Mouse (Mus musculus): Measurements from ENCODE around the gene Brd4.

Brd4 gene

DNA sequence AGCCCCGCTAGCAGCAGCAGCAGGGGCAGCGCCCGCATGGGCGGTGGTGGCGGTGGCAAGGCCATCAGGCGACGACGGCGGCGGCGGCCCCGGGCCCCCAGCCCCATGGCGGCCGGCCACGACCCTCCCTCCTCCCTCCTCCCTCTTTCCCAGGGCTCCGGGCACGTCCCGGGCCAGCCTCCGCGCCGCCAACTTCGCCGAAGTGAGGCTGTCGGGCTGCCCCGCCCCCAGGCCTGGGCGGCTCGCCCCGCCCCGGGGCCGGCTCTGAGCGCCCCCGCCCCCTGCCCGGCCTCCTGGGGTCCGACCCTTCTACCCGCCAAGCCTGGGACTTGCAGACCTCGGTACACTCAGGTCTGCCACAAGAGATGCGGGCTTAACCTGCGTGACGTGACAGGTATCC, 117.8 kb downstream of the Brd4 start, which contains the start of gene Notch3:
Gene Notch3, minus strand, starts transcription at position 166 of the 400 bp plus-strand sequence.
- DNase-seq (ENCODE audit: low spot score) = peak; percentile 59

- DNase-seq (ENCODE audit: low spot score) = peak; percentile 46
These were observed 118.5 kb downstream of the Brd4 start for GRCm38 (mm10) chr17:32165803-32166595.

DNA sequence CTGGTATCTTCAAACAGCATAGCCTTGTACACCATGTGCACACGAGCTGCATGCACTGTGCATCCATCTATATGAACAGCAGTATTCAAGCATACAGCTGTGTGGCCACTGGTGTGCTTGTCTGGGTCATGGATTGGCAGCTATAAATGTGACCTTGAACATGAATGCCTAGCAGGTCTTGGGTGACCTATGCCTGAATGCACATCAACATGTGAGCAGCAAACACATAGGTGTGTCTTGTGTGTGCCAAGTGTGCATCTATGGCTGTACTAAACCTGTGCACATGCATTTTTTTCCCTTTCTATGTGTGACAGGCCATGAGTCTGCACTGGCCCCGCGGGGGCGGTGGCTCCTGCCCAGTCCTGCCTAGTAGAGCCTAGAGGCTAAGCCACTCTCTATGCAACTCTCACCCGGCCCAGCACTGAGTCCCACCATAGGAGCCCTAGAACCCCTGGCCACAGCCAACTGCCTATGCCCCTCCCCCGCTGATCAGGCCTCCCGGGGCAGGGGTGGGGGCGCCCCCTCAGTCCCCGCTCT, 119.2 kb downstream of the Brd4 start:
- DNase-seq (ENCODE audit: low spot score) = no peak

DNA sequence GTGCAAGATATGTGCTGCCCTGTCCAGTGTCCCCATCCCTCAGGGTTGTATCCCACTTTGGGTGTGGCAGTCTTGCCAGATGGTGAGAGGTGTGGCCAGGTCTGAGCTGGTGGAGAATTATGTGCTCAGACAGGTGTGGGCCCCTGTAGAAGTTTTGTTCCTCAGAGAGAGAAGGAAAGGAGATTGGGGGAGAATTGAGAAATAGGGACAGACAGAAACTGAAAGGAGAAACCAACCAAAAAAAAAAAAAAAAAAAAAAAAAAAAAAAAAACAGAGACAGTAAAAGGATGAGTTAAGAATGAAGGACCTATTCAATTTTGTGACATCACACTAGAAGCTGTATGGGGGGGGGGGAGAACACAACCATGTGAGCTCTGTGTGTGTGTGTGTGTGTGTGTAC, 119.7 kb downstream of the Brd4 start:
- DNase-seq (ENCODE audit: low spot score) = no peak

GRCm38 (mm10) chr17:32163910-32164650, 120.4 kb downstream of the Brd4 start:
- DNase-seq (ENCODE audit: low spot score) = no peak

- DNase-seq (ENCODE audit: low spot score) = peak; percentile 81
These were observed 122.2 kb downstream of the Brd4 start for GRCm38 (mm10) chr17:32162112-32162850.

DNA sequence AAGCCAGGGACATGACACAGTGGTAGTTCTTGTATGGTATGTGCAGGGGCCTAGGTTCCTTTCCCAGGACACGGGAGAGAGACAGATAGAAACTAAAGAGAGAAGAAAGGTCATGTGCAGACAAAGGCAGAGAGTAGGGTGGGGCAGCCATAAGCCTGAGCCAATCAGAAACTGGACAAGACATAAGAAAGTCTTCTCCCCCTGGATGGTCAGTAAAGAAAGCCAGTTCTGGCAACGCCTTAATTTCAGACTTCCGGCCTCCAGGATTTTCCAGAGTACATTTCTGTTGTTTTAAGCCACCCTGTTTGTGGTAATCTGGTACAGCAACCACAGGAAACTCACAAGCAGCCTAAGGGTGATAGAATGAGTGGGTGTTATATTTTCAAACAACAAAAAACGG, 123.6 kb downstream of the Brd4 start:
- no peak for DNase-seq (ENCODE audit: low spot score)

- no peak for DNase-seq (ENCODE audit: low spot score)
These were observed 125.7 kb downstream of the Brd4 start for GRCm38 (mm10) chr17:32158841-32159240.

- no peak for DNase-seq (ENCODE audit: low spot score)
These were observed 137.8 kb downstream of the Brd4 start for GRCm38 (mm10) chr17:32146718-32147117.

All from urinary bladder, postnatal 25 days (tissue).